Mouse (Mus musculus): ENCODE measurements around the gene Popdc2. TPM values are rescaled to one million over a fixed set of nuclear protein-coding genes. Genes with fewer than 3 reads are reported as not detected.

Popdc2 gene
- polyA plus RNA-seq, 1 experiment = 1.5 TPM

- H3K4me3 ChIP-seq (ENCODE audit: insufficient read depth, low read depth, low read length) = no peak overlapping the region
- DNase-seq = no peak
- no peaks in the 10 kb centered on the region for H3K4me1 ChIP-seq (ENCODE audit: control insufficient read depth, insufficient read depth, low read length)
- H3K27ac ChIP-seq (ENCODE audit: insufficient read depth, low read depth, low read length) = no peak overlapping the region
- 90% methylated on average over 5 of the region's 5 CpGs for WGBS
- H3K27me3 ChIP-seq (replicated peaks; ENCODE audit: control insufficient read depth, insufficient read depth, low read length) = no peaks in the 10 kb centered on the region
- H3K36me3 ChIP-seq (ENCODE audit: control insufficient read depth, insufficient read depth, low read length) = no peaks in the 10 kb centered on the region
- TF ChIP-seq CTCF (conservative IDR thresholded peaks at IDR 0.05; ENCODE audit: insufficient read depth, insufficient read length, low read depth, low read length) = no peak
- TF ChIP-seq POLR2A (IDR thresholded peaks at IDR 0.05; ENCODE audit: low read depth, low read length) = no peak
These were observed 7.7 kb upstream of the Popdc2 start for GRCm38 (mm10) chr16:38354185-38354913.

GRCm38 (mm10) chr16:38358256-38358812 is 3.7 kb upstream of the Popdc2 start:
- no peak for DNase-seq
- WGBS = 91% methylated on average over 6 of the region's 6 CpGs
- Histone ChIP-seq H3K27me3 (replicated peaks; ENCODE audit: control insufficient read depth, insufficient read depth, low read length) (no peaks in the 10 kb centered on the region), H3K27ac (ENCODE audit: insufficient read depth, low read depth, low read length) (no peak overlapping the region), H3K4me1 (ENCODE audit: control insufficient read depth, insufficient read depth, low read length) (no peaks in the 10 kb centered on the region), H3K36me3 (ENCODE audit: control insufficient read depth, insufficient read depth, low read length) (no peaks in the 10 kb centered on the region), H3K4me3 (ENCODE audit: insufficient read depth, low read depth, low read length) (no peak overlapping the region)
- TF ChIP-seq POLR2A (IDR thresholded peaks at IDR 0.05; ENCODE audit: low read depth, low read length) (no peak), CTCF (conservative IDR thresholded peaks at IDR 0.05; ENCODE audit: insufficient read depth, insufficient read length, low read depth, low read length) (no peak)

DNA sequence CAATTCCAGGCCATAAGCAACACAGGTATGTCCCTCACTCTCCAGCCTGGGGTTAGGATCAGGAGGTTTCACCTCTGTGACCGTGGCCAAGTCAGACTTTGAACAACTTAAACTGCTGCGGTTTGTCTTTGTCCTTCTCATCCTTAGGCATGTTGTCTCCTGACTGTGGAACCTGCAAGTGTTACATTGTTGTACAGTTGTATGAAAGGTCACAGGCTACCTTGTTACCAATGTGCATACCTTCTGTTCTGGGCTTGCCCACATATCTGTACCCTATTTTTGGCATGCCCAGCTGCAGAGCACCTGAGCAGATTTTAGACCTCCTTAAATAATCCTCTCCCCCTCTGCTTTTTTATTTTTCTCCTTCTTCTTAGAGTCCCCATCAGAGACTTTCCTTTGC is 2.8 kb upstream of the Popdc2 start:
- WGBS = 93% methylated on average over 2 of the region's 2 CpGs
- TF ChIP-seq CTCF (conservative IDR thresholded peaks at IDR 0.05; ENCODE audit: insufficient read depth, insufficient read length, low read depth, low read length) (no peak), POLR2A (IDR thresholded peaks at IDR 0.05; ENCODE audit: low read depth, low read length) (no peak)
- H3K4me3 ChIP-seq (ENCODE audit: insufficient read depth, low read depth, low read length) = no peak overlapping the region
- no peaks in the 10 kb centered on the region for H3K4me1 ChIP-seq (ENCODE audit: control insufficient read depth, insufficient read depth, low read length)
- no peaks in the 10 kb centered on the region for H3K36me3 ChIP-seq (ENCODE audit: control insufficient read depth, insufficient read depth, low read length)
- H3K27me3 ChIP-seq (replicated peaks; ENCODE audit: control insufficient read depth, insufficient read depth, low read length) = no peaks in the 10 kb centered on the region
- DNase-seq = no peak
- H3K27ac ChIP-seq (ENCODE audit: insufficient read depth, low read depth, low read length) = no peak overlapping the region

DNA sequence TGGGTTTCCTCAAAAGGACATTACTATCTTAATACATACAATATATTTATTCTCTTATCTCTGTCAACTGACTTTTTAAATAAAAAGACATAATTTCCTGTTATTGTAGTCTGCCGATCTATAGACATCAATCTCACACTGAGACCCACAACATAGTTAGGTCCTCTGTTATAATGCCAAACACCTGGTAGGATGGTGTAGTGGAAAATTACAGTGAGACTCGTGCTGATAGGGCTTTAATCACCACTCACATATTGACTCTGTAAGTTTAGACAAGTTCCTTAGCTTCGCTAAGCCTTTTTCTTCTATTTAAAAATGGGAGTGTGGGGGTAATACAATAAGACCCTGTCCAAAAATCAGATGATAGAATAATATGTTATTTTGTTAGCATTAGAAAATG is 2.2 kb upstream of the Popdc2 start:
- H3K27ac ChIP-seq (ENCODE audit: insufficient read depth, low read depth, low read length) = no peak overlapping the region

GRCm38 (mm10) chr16:38360317-38360716 is 1.7 kb upstream of the Popdc2 start:
- Histone ChIP-seq H3K27ac (ENCODE audit: insufficient read depth, low read depth, low read length) (no peak overlapping the region), H3K36me3 (ENCODE audit: control insufficient read depth, insufficient read depth, low read length) (no peaks in the 10 kb centered on the region), H3K4me1 (ENCODE audit: control insufficient read depth, insufficient read depth, low read length) (no peaks in the 10 kb centered on the region), H3K27me3 (replicated peaks; ENCODE audit: control insufficient read depth, insufficient read depth, low read length) (no peaks in the 10 kb centered on the region), H3K4me3 (ENCODE audit: insufficient read depth, low read depth, low read length) (no peak overlapping the region)
- WGBS = 53% methylated on average over 2 of the region's 2 CpGs
- DNase-seq = no peak
- TF ChIP-seq CTCF (conservative IDR thresholded peaks at IDR 0.05; ENCODE audit: insufficient read depth, insufficient read length, low read depth, low read length) (no peak), POLR2A (IDR thresholded peaks at IDR 0.05; ENCODE audit: low read depth, low read length) (no peak)

More for the DNA sequence above, 2.2 kb upstream of the Popdc2 start:
- TF ChIP-seq POLR2A (IDR thresholded peaks at IDR 0.05; ENCODE audit: low read depth, low read length) (no peak), CTCF (conservative IDR thresholded peaks at IDR 0.05; ENCODE audit: insufficient read depth, insufficient read length, low read depth, low read length) (no peak)
- H3K4me3 ChIP-seq (ENCODE audit: insufficient read depth, low read depth, low read length) = no peak overlapping the region
- no peaks in the 10 kb centered on the region for H3K27me3 ChIP-seq (replicated peaks; ENCODE audit: control insufficient read depth, insufficient read depth, low read length)
- H3K36me3 ChIP-seq (ENCODE audit: control insufficient read depth, insufficient read depth, low read length) = no peaks in the 10 kb centered on the region
- 75% methylated on average over 3 of the region's 3 CpGs for WGBS
- no peak for DNase-seq
- H3K4me1 ChIP-seq (ENCODE audit: control insufficient read depth, insufficient read depth, low read length) = no peaks in the 10 kb centered on the region

DNA sequence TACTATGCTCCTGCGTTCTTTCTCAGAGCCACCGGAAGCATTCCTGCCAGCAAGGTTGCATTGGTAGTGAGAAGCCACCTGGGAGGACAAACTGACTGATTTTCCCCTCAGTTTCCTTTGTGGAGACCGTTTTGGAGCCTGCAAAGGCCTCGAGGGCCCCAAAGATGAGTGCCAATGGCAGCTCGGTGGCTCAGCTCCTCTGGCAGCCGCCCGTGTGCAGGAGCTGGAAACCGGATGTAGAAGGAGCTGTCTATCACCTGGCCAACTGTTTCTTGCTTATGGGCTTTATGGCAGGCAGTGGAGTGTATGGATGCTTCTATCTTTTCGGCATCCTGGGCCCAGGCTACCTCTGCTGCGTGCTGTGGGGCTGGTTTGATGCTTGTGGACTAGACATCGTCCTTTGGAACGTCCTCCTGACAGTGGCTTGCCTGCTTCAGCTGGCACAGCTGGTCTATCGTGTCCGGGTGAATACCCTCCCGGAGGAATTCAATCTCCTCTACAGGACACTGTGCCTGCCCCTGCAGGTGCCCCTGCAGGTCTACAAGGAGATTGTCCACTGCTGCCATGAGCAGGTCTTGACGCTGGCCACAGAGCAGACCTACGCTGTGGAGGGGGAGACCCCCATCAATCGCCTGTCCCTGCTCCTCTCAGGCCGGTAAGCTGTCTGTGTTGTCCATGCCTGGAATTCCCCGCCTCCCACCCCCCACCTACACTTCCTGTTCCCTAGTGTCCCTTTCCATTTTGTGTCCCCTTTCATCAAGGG is 665 bp downstream of the Popdc2 start:
- no peak overlapping the region for H3K27ac ChIP-seq (ENCODE audit: insufficient read depth, low read depth, low read length)
- 69% methylated on average over 20 of the region's 20 CpGs for WGBS
- TF ChIP-seq CTCF (conservative IDR thresholded peaks at IDR 0.05; ENCODE audit: insufficient read depth, insufficient read length, low read depth, low read length) (no peak), POLR2A (IDR thresholded peaks at IDR 0.05; ENCODE audit: low read depth, low read length) (no peak)

GRCm38 (mm10) chr16:38363256-38363595 is 1.2 kb downstream of the Popdc2 start:
- no peak for DNase-seq
- WGBS = 83% methylated on average over 3 of the region's 3 CpGs
- TF ChIP-seq POLR2A (IDR thresholded peaks at IDR 0.05; ENCODE audit: low read depth, low read length) (no peak), CTCF (conservative IDR thresholded peaks at IDR 0.05; ENCODE audit: insufficient read depth, insufficient read length, low read depth, low read length) (no peak)
- Histone ChIP-seq H3K27me3 (replicated peaks; ENCODE audit: control insufficient read depth, insufficient read depth, low read length) (no peaks in the 10 kb centered on the region), H3K27ac (ENCODE audit: insufficient read depth, low read depth, low read length) (no peak overlapping the region), H3K36me3 (ENCODE audit: control insufficient read depth, insufficient read depth, low read length) (no peaks in the 10 kb centered on the region), H3K4me3 (ENCODE audit: insufficient read depth, low read depth, low read length) (no peak overlapping the region), H3K4me1 (ENCODE audit: control insufficient read depth, insufficient read depth, low read length) (no peaks in the 10 kb centered on the region)

More for the DNA sequence above, 665 bp downstream of the Popdc2 start:
- no peaks in the 10 kb centered on the region for H3K36me3 ChIP-seq (ENCODE audit: control insufficient read depth, insufficient read depth, low read length)
- DNase-seq = no peak
- no peak overlapping the region for H3K4me3 ChIP-seq (ENCODE audit: insufficient read depth, low read depth, low read length)
- H3K27me3 ChIP-seq (replicated peaks; ENCODE audit: control insufficient read depth, insufficient read depth, low read length) = no peaks in the 10 kb centered on the region
- no peaks in the 10 kb centered on the region for H3K4me1 ChIP-seq (ENCODE audit: control insufficient read depth, insufficient read depth, low read length)

Measured in kidney, adult 2 months (tissue).